Mouse (Mus musculus) ES-Bruce4 (cell line): ENCODE results near the gene Chrna9. TPM values are rescaled to one million over a fixed set of nuclear protein-coding genes. Genes with fewer than 3 reads are reported as not detected.
A peak's percentile ranks its signal among the peaks of the same experiment; 100 is the strongest.

Experiments used
- H3K27ac ChIP-seq: 2 replicates; pipeline ENCODE4 v1.5.1; 2012; ENCODE audit warnings: low read length, inconsistent platforms; ENCODE audit not compliant: insufficient read depth
- H3K27me3 ChIP-seq: 2 replicates; pipeline ENCODE4 v1.6.1; 2012; ENCODE audit warnings: mild to moderate bottlenecking, low read length, inconsistent platforms; ENCODE audit not compliant: control insufficient read depth, poor library complexity, insufficient read depth, severe bottlenecking
- H3K36me3 ChIP-seq: 2 replicates; pipeline ENCODE4 v1.6.1; 2012; ENCODE audit warnings: inconsistent platforms, mild to moderate bottlenecking, low read length, moderate library complexity; ENCODE audit not compliant: control insufficient read depth, poor library complexity, insufficient read depth, severe bottlenecking
- H3K4me1 ChIP-seq: one replicate; pipeline ENCODE4 v1.8.1; 2011; ENCODE audit warnings: low read length; ENCODE audit not compliant: control insufficient read depth, insufficient read depth
- H3K4me3 ChIP-seq: 2 replicates; pipeline ENCODE4 v1.5.1; 2011; ENCODE audit warnings: low read depth, mild to moderate bottlenecking, low read length
- H3K9ac ChIP-seq: 2 replicates; pipeline ENCODE4 v1.6.1; 2012; ENCODE audit warnings: low read depth, mild to moderate bottlenecking, inconsistent platforms; ENCODE audit not compliant: poor library complexity, severe bottlenecking
- H3K9me3 ChIP-seq: replicated peaks from 2 replicates; pipeline ENCODE4 v1.6.1; 2012; ENCODE audit warnings: mild to moderate bottlenecking, low read length, inconsistent platforms; ENCODE audit not compliant: control insufficient read depth, poor library complexity, insufficient read depth, severe bottlenecking
- CTCF ChIP-seq: IDR thresholded peaks from one replicate; pipeline ENCODE4 v1.8.1; 2011; ENCODE audit warnings: low read depth, low read length
- EP300 ChIP-seq: IDR thresholded peaks from 2 replicates; pipeline ENCODE4 v1.6.1; 2011; ENCODE audit warnings: low read depth, low read length; ENCODE audit not compliant: insufficient read depth
- POLR2A ChIP-seq: IDR thresholded peaks from one replicate; pipeline ENCODE4 v1.8.1; 2011; ENCODE audit warnings: low read length; ENCODE audit not compliant: insufficient read depth
- polyA plus RNA-seq: library from polyadenylated mRNA; stranded (reverse); fragments of >200 nt; gene quantifications from 2 replicates; pipeline ENCODE4 v1.2.4, GENCODE M21; 2011; ENCODE audit warnings: low read depth; ENCODE audit not compliant: missing spikeins, insufficient read depth, insufficient read length

Chrna9 gene
- polyA plus RNA-seq, 1 experiment, result 5.6 TPM

GRCm38 (mm10) chr5:65956144-65957008 is 21.7 kb downstream of the Chrna9 start:
- Histone ChIP-seq H3K27me3 (no peaks in the 10 kb centered on the region), H3K4me1 (no peaks in the 10 kb centered on the region), H3K9me3 (no peaks in the 10 kb centered on the region), H3K9ac (peak overlapping the region; percentile 58), H3K27ac (no peak overlapping the region; the same call in 1 of the 2 replicates), H3K36me3 (no peaks in the 10 kb centered on the region), H3K4me3 (peak overlapping the region; percentile 97)
- TF ChIP-seq POLR2A (no peak), CTCF (no peak), EP300 (no peak)

GRCm38 (mm10) chr5:65958597-65958996 is 23.9 kb downstream of the Chrna9 start:
- no peak for TF ChIP-seq POLR2A
- TF ChIP-seq EP300, result no peak
- no peak for TF ChIP-seq CTCF

GRCm38 (mm10) chr5:65959893-65960596 is 25.3 kb downstream of the Chrna9 start:
- H3K9ac ChIP-seq, result peak overlapping the region; percentile 20
- H3K27ac ChIP-seq, result peak overlapping the region; percentile 45; the same call in 1 of the 2 replicates
- peak; percentile 22 for TF ChIP-seq CTCF
- no peak for TF ChIP-seq EP300
- TF ChIP-seq POLR2A, result no peak
- H3K4me3 ChIP-seq, result peak overlapping the region; percentile 8; the same call in 1 of the 2 replicates
- H3K36me3 ChIP-seq, result no peaks in the 10 kb centered on the region
- H3K4me1 ChIP-seq, result no peaks in the 10 kb centered on the region
- no peaks in the 10 kb centered on the region for H3K27me3 ChIP-seq
- no peaks in the 10 kb centered on the region for H3K9me3 ChIP-seq

More at GRCm38 (mm10) chr5:65958597-65958996, 23.9 kb downstream of the Chrna9 start:
- Histone ChIP-seq H3K9ac (no peak overlapping the region), H3K27ac (no peak overlapping the region), H3K27me3 (no peaks in the 10 kb centered on the region), H3K4me1 (no peaks in the 10 kb centered on the region), H3K9me3 (no peaks in the 10 kb centered on the region), H3K36me3 (no peaks in the 10 kb centered on the region), H3K4me3 (no peak overlapping the region)

GRCm38 (mm10) chr5:65960597-65960950 is 25.9 kb downstream of the Chrna9 start:
- Histone ChIP-seq H3K4me3 (peak overlapping the region; percentile 8; the same call in 1 of the 2 replicates), H3K9ac (peak overlapping the region; percentile 20), H3K27ac (peak overlapping the region; percentile 45; the same call in 1 of the 2 replicates), H3K9me3 (no peaks in the 10 kb centered on the region), H3K27me3 (no peaks in the 10 kb centered on the region), H3K36me3 (no peaks in the 10 kb centered on the region), H3K4me1 (no peaks in the 10 kb centered on the region)
- TF ChIP-seq POLR2A (no peak), CTCF (no peak), EP300 (no peak)

- Histone ChIP-seq H3K9me3 (no peaks in the 10 kb centered on the region), H3K36me3 (no peaks in the 10 kb centered on the region), H3K27me3 (no peaks in the 10 kb centered on the region), H3K4me3 (no peak overlapping the region), H3K9ac (no peak overlapping the region), H3K27ac (no peak overlapping the region), H3K4me1 (no peaks in the 10 kb centered on the region)
- TF ChIP-seq CTCF (no peak), EP300 (no peak), POLR2A (no peak)
Observed at GRCm38 (mm10) chr5:65963291-65963690, 28.6 kb downstream of the Chrna9 start.
